Mouse (Mus musculus) limb, embryonic 13.5 days (tissue): ENCODE data around the gene Dgcr2. TPM values are rescaled to one million over a fixed set of nuclear protein-coding genes. Genes with fewer than 3 reads are reported as not detected.

ENCODE experiments used
- ATAC-seq: fragments of 200-750 bp; cut with Nextera tagmentation; 2 replicates; pipeline ENCODE4 v1.8.0; 2017; ENCODE audit warnings: low read depth, moderate number of reproducible peaks, moderate TSS enrichment; ENCODE audit not compliant: low FRiP score
- H3K27ac ChIP-seq: fragments of 300-500 bp; sonication (generic); 2 replicates; pipeline ENCODE4 v1.5.1; 2015; ENCODE audit warnings: inconsistent platforms, mild to moderate bottlenecking, moderate library complexity
- H3K27me3 ChIP-seq: fragments of 300-500 bp; sonication (generic); 2 replicates; pipeline ENCODE4 v1.6.1; 2015; ENCODE audit warnings: mild to moderate bottlenecking, inconsistent platforms
- H3K36me3 ChIP-seq: fragments of 300-500 bp; sonication (generic); 2 replicates; pipeline ENCODE4 v1.6.1; 2015; ENCODE audit warnings: inconsistent platforms, mild to moderate bottlenecking, moderate library complexity
- H3K4me1 ChIP-seq: fragments of 300-500 bp; sonication (generic); 2 replicates; pipeline ENCODE4 v1.6.1; 2015; ENCODE audit warnings: inconsistent platforms
- H3K4me2 ChIP-seq: fragments of 300-500 bp; sonication (generic); replicated peaks from 2 replicates; pipeline ENCODE4 v1.6.1; 2015; ENCODE audit warnings: inconsistent platforms, mild to moderate bottlenecking, moderate library complexity
- H3K4me3 ChIP-seq: fragments of 300-500 bp; sonication (generic); 2 replicates; pipeline ENCODE4 v1.5.1; 2015; ENCODE audit warnings: moderate library complexity, mild to moderate bottlenecking, inconsistent platforms
- H3K9ac ChIP-seq: fragments of 300-500 bp; sonication (generic); 2 replicates; pipeline ENCODE4 v1.6.1; 2015; ENCODE audit warnings: mild to moderate bottlenecking, inconsistent platforms
- H3K9me3 ChIP-seq: fragments of 300-500 bp; sonication (generic); 2 replicates; pipeline ENCODE4 v1.6.1; 2016; ENCODE audit warnings: inconsistent platforms
- WGBS: fragments of 180-500 bp; shearing (Covaris S2); methylation state at CpG from one replicate; pipeline ENCODE4 v1.1.7; 2015; 5-methylcytosine and 5-hydroxymethylcytosine counted together
- polyA plus RNA-seq: library from polyadenylated mRNA; unstranded; fragments of >200 nt; fragmentation: Nextera tagmentation; extraction: Ambion mirVana; gene quantifications from 2 replicates; pipeline ENCODE4 v1.2.1, GENCODE M21; 2015

Gene Dgcr2
- polyA plus RNA-seq, 1 experiment from 2014 or later = 105 TPM

- Histone ChIP-seq H3K4me2 (no peak overlapping the region), H3K27me3 (no peaks in the 10 kb centered on the region), H3K4me1 (no peaks in the 10 kb centered on the region), H3K9me3 (no peaks in the 10 kb centered on the region), H3K4me3 (no peak overlapping the region), H3K9ac (no peak overlapping the region), H3K36me3 (peaks cover 58% of the 10 kb centered on the region), H3K27ac (no peak overlapping the region)
- no peak for ATAC-seq
- 54% methylated on average over 6 of the region's 6 CpGs for WGBS
Observed at GRCm38 (mm10) chr16:17865770-17866169, 32.6 kb downstream of the Dgcr2 start.

- Histone ChIP-seq H3K27ac (no peak overlapping the region), H3K9ac (no peak overlapping the region), H3K9me3 (no peaks in the 10 kb centered on the region), H3K4me1 (no peaks in the 10 kb centered on the region), H3K27me3 (no peaks in the 10 kb centered on the region), H3K36me3 (peaks cover 58% of the 10 kb centered on the region), H3K4me2 (no peak overlapping the region), H3K4me3 (no peak overlapping the region)
- 86% methylated on average over 2 of the region's 2 CpGs for WGBS
- ATAC-seq = no peak
Observed at GRCm38 (mm10) chr16:17865293-17865692, 33.1 kb downstream of the Dgcr2 start.

DNA sequence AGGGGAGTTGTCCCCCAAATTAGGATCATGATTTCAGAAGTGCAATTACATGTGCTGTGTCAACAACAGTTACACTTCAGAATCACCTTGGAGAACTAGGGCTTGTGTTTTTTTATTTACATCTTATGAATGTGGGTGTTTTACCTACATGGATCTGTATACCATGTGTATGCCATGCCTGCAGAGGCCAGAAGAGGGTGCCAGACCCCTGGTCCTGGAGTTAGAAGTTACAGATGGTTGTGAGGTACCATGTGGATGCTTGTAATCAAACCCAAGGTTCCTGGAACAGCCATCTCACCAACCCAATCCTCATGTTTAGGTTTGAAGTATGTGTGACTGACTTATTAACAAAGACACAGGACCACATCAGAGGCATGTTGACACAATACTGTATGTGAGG is 39.8 kb downstream of the Dgcr2 start:
- no peak for ATAC-seq
- no peaks in the 10 kb centered on the region for H3K27me3 ChIP-seq
- no peaks in the 10 kb centered on the region for H3K9me3 ChIP-seq
- no peak overlapping the region for H3K27ac ChIP-seq
- H3K4me3 ChIP-seq = no peak overlapping the region
- peaks cover 69% of the 10 kb centered on the region for H3K36me3 ChIP-seq
- H3K4me2 ChIP-seq = no peak overlapping the region
- no peak overlapping the region for H3K9ac ChIP-seq
- no peaks in the 10 kb centered on the region for H3K4me1 ChIP-seq

- 90% methylated on average over 7 of the region's 7 CpGs for whole genome bisulfite sequencing
- no peak overlapping the region for H3K27ac ChIP-seq
- H3K4me3 ChIP-seq = no peak overlapping the region
- no peaks in the 10 kb centered on the region for H3K27me3 ChIP-seq
- H3K36me3 ChIP-seq = peaks cover 81% of the 10 kb centered on the region
- no peaks in the 10 kb centered on the region for H3K4me1 ChIP-seq
- no peak overlapping the region for H3K4me2 ChIP-seq
- no peak for ATAC-seq
- no peaks in the 10 kb centered on the region for H3K9me3 ChIP-seq
- H3K9ac ChIP-seq = no peak overlapping the region
Observed at GRCm38 (mm10) chr16:17857157-17857556, 41.2 kb downstream of the Dgcr2 start.

DNA sequence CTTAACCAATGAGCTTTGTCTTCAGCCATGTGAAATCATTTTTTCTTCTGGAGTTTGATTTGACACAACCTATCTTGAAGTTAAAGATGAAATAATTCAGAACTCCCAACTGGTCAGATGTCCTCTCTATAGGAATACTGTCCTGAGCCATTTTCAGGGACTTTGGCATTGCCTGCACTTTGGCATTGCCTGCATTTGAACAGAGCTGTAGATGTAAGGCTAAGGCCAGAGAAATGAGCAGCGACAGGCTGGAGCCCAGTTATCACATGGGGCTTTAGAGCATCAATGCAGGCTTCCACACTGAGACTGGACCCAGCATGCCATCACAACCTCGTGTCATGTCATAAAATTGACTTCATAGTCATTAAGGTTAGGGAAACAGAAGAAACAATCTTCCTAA is 45.1 kb downstream of the Dgcr2 start:
- WGBS = 84% methylated on average over 2 of the region's 2 CpGs
- Histone ChIP-seq H3K4me3 (no peak overlapping the region), H3K4me1 (no peaks in the 10 kb centered on the region), H3K36me3 (peaks cover 89% of the 10 kb centered on the region), H3K9ac (no peak overlapping the region), H3K27ac (no peak overlapping the region), H3K4me2 (no peak overlapping the region), H3K27me3 (no peaks in the 10 kb centered on the region), H3K9me3 (no peaks in the 10 kb centered on the region)
- no peak for ATAC-seq

DNA sequence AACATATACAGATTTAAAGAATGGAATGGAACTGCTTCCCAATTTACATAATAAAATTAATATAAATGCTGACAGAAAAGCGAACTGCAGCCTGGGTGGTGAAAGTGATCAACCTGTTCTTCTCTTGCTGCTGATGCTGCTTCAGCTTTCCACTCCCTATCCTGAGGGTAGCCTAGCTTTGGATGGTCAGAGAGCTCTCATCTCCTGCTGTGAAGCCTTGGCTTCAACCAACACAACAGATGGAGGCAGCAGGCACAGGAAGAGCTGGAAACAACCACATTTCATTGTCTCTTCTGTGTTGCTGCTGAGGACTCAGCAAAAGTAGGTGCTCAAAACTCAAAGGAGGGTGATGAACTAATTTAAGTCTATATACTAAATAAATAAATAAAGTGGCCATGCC is 46.5 kb downstream of the Dgcr2 start:
- 97% methylated on average over 1 of the region's 1 CpGs for WGBS
- no peak for ATAC-seq
- H3K9me3 ChIP-seq = no peaks in the 10 kb centered on the region
- no peak overlapping the region for H3K4me2 ChIP-seq
- no peaks in the 10 kb centered on the region for H3K27me3 ChIP-seq
- H3K4me3 ChIP-seq = no peak overlapping the region
- H3K4me1 ChIP-seq = no peaks in the 10 kb centered on the region
- no peak overlapping the region for H3K27ac ChIP-seq
- H3K36me3 ChIP-seq = peaks cover 88% of the 10 kb centered on the region
- no peak overlapping the region for H3K9ac ChIP-seq

GRCm38 (mm10) chr16:17851331-17851730 is 47.0 kb downstream of the Dgcr2 start:
- Histone ChIP-seq H3K36me3 (peaks cover 88% of the 10 kb centered on the region), H3K4me2 (no peak overlapping the region), H3K9me3 (no peaks in the 10 kb centered on the region), H3K9ac (no peak overlapping the region), H3K27ac (no peak overlapping the region), H3K27me3 (no peaks in the 10 kb centered on the region), H3K4me1 (no peaks in the 10 kb centered on the region), H3K4me3 (no peak overlapping the region)
- ATAC-seq = no peak
- 96% methylated on average over 5 of the region's 5 CpGs for WGBS

DNA sequence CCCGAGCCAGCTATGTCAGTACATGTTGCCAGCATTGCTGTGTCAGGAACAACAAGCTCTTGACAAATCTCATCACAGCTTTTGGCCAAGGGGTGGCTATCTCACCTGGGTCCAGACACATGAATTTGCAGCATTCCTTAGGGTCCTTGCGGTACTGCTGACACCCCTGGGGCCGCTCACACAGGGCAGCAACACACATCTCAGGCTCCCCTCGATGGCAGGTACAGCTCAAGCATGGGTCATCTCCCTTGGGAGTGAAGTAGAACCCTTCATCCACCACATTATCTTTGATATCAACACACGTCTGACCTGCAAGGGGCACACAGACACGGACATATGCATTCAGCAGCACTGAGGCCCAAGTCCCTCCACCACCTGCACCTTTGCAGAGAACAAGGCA is 48.9 kb downstream of the Dgcr2 start:
- no peak overlapping the region for H3K4me2 ChIP-seq
- no peaks in the 10 kb centered on the region for H3K4me1 ChIP-seq
- whole genome bisulfite sequencing = 87% methylated on average over 6 of the region's 6 CpGs
- H3K27me3 ChIP-seq = no peaks in the 10 kb centered on the region
- ATAC-seq = no peak
- H3K27ac ChIP-seq = no peak overlapping the region
- H3K9me3 ChIP-seq = no peaks in the 10 kb centered on the region
- peaks cover 90% of the 10 kb centered on the region for H3K36me3 ChIP-seq
- H3K9ac ChIP-seq = no peak overlapping the region
- no peak overlapping the region for H3K4me3 ChIP-seq

DNA sequence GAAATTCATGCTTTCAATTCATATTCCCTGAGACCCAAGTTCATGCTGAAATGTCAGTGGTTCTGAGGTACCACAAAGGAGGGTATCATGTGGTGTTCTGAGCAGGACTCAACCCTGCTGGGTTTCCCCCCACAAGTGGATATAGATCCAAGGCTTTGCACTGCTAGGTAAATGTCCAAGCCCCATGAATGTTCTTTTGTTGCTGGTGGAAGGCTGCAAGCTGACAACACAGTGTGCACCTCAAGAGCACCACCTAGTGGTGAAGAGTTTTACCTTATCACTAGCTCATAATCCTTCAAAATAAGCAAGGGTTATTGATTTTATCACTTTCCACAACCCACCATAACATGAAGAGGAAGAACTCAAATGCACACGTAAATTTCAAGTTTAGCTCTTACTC is 49.4 kb downstream of the Dgcr2 start:
- 22% methylated on average over 1 of the region's 1 CpGs for WGBS
- Histone ChIP-seq H3K27ac (no peak overlapping the region), H3K4me2 (no peak overlapping the region), H3K9ac (no peak overlapping the region), H3K4me1 (no peaks in the 10 kb centered on the region), H3K4me3 (no peak overlapping the region), H3K27me3 (no peaks in the 10 kb centered on the region), H3K9me3 (no peaks in the 10 kb centered on the region), H3K36me3 (peaks cover 90% of the 10 kb centered on the region)
- no peak for ATAC-seq

DNA sequence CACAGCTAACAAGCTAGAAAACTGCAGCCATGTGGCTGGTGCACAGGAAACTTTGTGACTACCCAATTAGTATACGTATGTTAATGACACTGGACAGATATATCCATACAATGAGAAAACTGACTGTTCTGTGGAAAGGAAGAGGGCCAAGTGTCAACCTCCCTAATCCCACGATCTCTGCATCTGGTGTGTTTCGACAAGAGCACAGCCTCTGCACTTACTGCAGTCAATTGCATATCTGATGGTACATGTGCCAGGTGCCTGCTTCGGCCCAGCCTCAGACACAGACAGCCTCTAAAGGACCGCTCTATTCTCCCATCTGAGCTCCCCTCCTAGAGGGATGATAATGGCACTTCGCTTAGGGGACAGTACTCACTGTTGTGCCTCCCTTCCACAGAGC is 49.9 kb downstream of the Dgcr2 start:
- H3K36me3 ChIP-seq = peaks cover 91% of the 10 kb centered on the region
- ATAC-seq = no peak
- 98% methylated on average over 6 of the region's 6 CpGs for WGBS
- no peak overlapping the region for H3K4me3 ChIP-seq
- H3K9me3 ChIP-seq = no peaks in the 10 kb centered on the region
- no peak overlapping the region for H3K4me2 ChIP-seq
- no peak overlapping the region for H3K27ac ChIP-seq
- H3K4me1 ChIP-seq = no peaks in the 10 kb centered on the region
- no peaks in the 10 kb centered on the region for H3K27me3 ChIP-seq
- H3K9ac ChIP-seq = no peak overlapping the region

DNA sequence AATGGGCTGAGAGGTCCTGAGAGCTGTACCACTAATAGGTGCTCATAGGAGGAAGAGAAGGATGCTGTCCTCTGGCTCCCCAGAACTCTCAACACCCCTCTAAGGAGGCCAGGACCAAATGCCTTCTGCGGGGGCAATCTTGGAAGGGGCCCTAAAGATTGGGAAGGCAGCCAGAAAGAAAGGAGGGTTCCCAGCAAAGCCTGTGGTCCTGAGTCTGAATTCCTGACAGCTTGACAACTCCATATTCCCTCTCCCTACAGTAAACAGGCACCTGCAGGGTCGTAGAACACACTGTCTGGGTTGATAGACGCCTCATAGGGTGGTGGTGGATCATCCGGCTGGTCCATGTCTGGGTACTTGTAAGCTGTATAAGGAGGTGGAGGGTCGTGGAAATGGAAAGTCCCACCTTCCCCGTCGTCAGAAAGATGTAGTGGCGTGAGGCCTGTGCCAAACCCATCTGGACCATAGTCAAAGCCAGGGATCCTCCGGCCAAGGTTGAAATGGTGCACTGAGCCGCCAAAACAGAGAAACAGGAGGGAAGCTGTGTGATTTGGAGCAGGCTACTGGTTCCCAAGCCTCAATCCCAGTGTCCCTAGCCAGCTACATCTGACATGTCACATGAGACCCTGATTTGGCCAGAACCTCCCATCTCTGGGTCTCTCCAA is 54.5 kb downstream of the Dgcr2 start:
- no peak for ATAC-seq
- H3K36me3 ChIP-seq = peaks cover 93% of the 10 kb centered on the region
- H3K9ac ChIP-seq = no peak overlapping the region
- H3K4me2 ChIP-seq = no peak overlapping the region
- H3K9me3 ChIP-seq = no peaks in the 10 kb centered on the region
- H3K4me1 ChIP-seq = no peaks in the 10 kb centered on the region
- H3K27me3 ChIP-seq = no peaks in the 10 kb centered on the region
- no peak overlapping the region for H3K4me3 ChIP-seq
- 92% methylated on average over 10 of the region's 10 CpGs for WGBS
- no peak overlapping the region for H3K27ac ChIP-seq

- H3K36me3 ChIP-seq = peaks cover 87% of the 10 kb centered on the region
- 93% methylated on average over 7 of the region's 7 CpGs for WGBS
Observed at GRCm38 (mm10) chr16:17842437-17842836, 55.9 kb downstream of the Dgcr2 start.

GRCm38 (mm10) chr16:17839976-17840375 is 58.4 kb downstream of the Dgcr2 start:
- Histone ChIP-seq H3K27me3 (peaks cover 32% of the 10 kb centered on the region), H3K9ac (no peak overlapping the region), H3K4me2 (no peak overlapping the region), H3K27ac (no peak overlapping the region), H3K36me3 (peaks cover 63% of the 10 kb centered on the region), H3K9me3 (no peaks in the 10 kb centered on the region), H3K4me1 (0 out of 2 replicates have a peak, but pooled peaks cover 2% of the 10 kb centered on the region), H3K4me3 (no peak overlapping the region)
- WGBS = 82% methylated on average over 4 of the region's 4 CpGs
- ATAC-seq = no peak

More at GRCm38 (mm10) chr16:17842437-17842836, 55.9 kb downstream of the Dgcr2 start:
- Histone ChIP-seq H3K4me1 (no peaks in the 10 kb centered on the region), H3K27me3 (peaks cover 7% of the 10 kb centered on the region), H3K4me3 (no peak overlapping the region), H3K9ac (no peak overlapping the region), H3K9me3 (no peaks in the 10 kb centered on the region), H3K27ac (no peak overlapping the region), H3K4me2 (no peak overlapping the region)
- ATAC-seq = no peak
